Mouse (Mus musculus) layer of hippocampus, postnatal 14 days (tissue): ENCODE results near the gene Susd3. TPM values are rescaled to one million over a fixed set of nuclear protein-coding genes. Genes with fewer than 3 reads are reported as not detected.

Experiments used
- DNase-seq, 2 experiments: peaks; one replicate each; pipeline ENCODE4 v3.0.0; 2021 to 2022; ENCODE audit warnings: low spot score in 2 of 2, mixed read lengths in 1 of 2
- long read RNA-seq, 2 experiments: library from polyadenylated mRNA; stranded (forward); transcript quantifications; one replicate each; pipeline ENCODE4 v2.0.0; 2021
- total RNA-seq, 2 experiments: library from RNA; stranded (reverse); gene quantifications; 2 replicates each; pipeline ENCODE4 v1.2.3; 2021

The Susd3 gene
- 1 to 10 TPM; 2.6 to 3.7 TPM for total RNA-seq
- long read RNA-seq, experiment 1, partial matches to known transcripts, result 0 of 5 reads
- long read RNA-seq, experiment 1, other reads (novel, unspliced or antisense), result 1 of 5 reads
- long read RNA-seq, experiment 2, result 0 reads

GRCm38 (mm10) chr13:49248467-49248862, at the start of gene Susd3:
Gene Susd3, minus strand, starts transcription at chr13:49248706.
- no peak for DNase-seq

DNA sequence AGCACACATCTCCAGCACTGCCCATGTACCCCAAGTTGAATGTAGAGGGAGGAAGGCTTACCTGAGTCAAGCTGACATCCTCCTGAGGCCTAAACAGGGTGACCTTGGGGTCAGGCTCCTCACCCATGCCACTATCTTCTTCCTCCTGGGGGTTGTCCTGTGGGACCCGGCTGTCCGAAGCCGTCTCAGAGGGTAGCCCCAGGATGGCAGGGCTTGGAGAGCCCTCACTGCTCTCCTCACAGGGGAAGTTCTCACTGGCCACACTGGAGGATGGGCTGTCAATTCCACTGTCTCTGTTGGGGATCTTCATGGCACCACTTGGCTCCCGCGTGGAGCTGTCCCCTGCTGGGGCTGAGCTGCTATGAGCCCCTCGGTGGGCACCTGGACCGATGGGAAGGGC, 47.8 kb upstream of the Susd3 start:
- DNase-seq, result no peak

DNA sequence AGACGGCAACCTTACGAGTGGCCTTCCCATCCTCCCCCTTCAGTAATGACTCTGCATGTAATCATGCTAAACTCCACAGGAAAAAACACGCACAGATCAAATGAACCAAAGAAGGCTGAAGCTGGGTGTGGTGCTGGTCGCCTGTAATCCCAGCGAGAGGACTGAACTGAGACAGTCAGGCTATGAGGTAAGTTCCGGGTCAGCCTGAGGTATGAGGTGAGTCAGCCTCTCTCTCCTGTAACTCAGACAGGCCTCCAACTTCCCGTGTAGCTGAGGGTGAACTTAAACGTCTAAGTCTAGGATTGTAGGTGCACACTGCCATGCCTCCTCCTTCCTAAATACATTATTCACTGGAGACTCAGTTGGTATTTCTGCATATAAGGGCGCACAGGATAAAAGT, 45.6 kb upstream of the Susd3 start:
- no peak for DNase-seq

DNA sequence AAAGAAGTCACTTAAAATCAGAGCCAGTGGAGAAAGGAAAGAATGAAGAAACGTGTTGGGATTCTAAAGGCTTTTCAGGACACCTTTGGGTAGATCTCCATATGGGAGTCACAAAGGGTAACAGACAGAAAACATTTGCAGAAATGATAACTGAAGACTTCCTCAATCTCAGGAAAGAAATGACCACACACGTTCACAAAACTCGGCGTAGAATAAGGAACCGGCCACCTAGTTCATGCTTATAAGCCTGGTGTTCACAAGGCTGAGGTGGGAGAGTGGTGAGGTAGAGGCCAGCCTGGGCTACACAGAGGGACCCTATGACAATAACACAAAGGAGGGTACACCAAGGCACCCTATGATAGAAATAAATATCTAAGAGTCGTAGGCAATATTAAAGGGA, 43.4 kb upstream of the Susd3 start:
- no peak for DNase-seq

- no peak for DNase-seq
Measured at GRCm38 (mm10) chr13:49291398-49291797, 42.9 kb upstream of the Susd3 start.

DNA sequence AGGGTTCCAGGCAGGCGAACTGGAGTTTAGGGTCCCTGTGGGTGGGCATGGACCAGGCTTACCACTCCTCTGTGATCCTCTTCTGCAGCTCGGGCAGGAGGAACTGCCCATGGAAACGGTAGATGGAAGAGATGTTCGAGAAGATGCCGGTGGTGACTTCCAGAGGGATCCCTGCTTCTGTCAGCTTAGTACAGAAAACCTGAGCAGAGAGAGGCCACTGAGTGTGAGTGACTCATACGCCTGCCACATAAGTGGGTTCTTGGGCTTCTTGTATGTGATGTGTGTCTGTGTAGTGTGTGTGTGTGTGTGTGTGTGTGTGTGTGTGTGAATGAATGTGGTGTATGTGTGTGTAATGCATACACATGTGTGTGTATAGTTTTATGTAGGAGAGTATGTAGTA, 38.7 kb upstream of the Susd3 start:
- DNase-seq, result no peak

DNA sequence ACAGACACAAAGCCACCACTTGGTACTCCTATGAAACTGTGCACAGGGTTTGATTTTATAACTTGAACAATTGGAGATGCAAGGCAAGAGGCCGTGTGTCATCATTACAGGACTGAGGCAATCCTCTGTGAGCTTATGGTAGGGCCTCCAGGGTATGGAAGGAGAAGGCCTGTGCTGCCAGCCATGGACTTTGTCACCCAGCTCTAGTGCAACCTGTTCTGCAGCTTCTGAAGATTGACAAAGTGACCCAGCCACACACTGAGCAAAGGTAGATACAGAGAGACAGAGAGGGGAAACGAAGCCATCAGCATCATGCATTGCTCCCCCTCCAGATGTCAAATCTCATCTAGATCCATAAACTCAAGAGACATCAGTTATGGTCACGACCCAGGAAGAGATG, 38.2 kb upstream of the Susd3 start:
- DNase-seq, result no peak

DNA sequence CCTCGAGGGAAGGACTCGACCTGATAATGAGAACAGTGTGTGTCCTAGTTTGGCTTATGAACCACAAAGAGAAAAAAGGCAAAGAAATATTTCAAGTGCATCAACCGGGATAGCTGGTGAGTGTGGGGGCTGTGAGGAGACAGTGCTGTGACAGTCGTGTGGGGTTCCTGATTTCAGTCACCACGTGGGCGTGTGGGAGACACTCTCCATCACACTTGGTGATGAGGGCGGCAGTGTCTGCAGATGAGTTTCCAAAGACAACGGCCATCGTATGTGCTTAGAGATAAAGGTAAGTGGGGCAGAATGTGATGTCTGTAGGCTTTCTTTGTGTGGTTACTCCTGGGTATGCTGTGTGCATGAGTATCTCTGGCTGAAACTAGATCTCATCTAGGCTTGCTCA, 35.2 kb upstream of the Susd3 start:
- DNase-seq, result no peak

- no peak for DNase-seq
Measured at GRCm38 (mm10) chr13:49282168-49282567, 33.7 kb upstream of the Susd3 start.

GRCm38 (mm10) chr13:49271831-49272765, 23.6 kb upstream of the Susd3 start:
- no peak for DNase-seq

DNA sequence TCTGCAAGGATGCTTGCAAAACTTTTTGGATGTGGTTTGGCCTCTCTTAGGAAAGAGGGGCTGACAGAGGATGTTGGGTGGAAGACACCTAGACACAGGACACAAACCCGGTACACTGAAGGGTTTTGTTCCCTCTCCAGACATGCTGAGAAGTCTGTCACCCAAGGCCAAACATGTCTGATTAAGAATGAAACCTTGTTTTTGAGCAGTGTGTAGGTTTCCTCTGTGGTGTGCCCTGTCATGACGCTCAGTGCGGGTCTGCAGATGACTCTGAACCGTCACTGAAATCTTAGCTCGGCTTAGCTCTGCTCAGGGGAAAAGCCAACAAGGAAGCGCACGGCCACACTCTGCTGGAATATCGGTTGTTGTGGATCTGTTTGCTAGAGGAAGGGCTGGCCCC, 22.0 kb upstream of the Susd3 start:
- no peak for DNase-seq

- DNase-seq, result no peak
Measured at GRCm38 (mm10) chr13:49267645-49268044, 19.1 kb upstream of the Susd3 start.

DNA sequence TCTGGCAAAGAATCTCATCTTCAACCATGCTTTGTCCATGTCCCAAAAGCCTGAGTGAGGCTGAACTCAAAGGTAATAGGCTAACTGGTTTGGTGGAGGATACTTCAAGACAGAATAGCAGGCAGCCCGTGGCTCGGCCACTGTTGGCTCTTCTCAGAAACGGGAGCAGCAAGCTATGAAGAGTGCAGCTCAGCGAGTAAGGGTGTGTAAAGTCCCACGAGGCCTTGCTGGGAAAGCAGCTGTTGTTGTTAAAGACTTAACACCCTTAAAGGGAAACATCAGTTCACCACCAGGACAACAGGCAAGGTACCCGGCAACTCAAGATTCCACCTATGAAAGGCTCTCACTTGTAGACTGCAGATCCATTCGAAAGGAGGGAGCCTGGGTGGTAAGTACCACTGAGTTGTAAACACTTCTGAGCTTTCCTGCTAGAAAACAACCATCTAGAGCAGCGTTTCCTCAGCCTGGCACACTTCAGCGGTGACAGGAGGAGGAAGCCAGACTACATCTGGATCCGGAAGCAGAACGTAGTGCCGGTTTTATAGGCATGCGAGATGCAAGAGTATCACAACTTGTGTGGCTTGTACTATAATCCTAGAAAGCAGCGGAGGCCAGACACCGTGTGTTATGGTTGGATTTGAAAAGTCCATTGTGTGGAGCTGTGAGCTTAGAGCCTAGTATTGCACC, 11.7 kb upstream of the Susd3 start:
- no peak for DNase-seq

- DNase-seq, result no peak
Measured at GRCm38 (mm10) chr13:49257819-49258313, 9.4 kb upstream of the Susd3 start.

DNA sequence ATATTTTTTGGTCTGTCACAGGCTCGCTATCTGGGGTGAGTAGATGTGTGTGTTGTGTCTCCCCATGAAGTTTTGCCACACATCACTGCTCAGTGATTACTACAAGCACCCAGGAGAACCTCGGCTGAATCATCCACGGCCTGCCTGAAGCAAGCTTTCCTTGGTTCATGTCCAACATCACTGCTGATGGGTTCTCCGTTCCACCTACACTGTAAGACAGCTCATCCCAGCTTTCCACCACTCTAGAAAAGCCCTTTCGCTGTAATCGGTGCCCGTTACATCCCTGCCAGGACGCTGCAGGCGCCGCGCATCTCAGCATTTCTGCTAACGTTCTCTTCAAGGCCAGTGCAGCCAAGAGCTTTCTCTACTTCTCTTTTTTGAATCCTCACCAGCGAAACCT, 4.2 kb upstream of the Susd3 start:
- peak in 1 of 2 experiments; percentile 29 for DNase-seq

DNA sequence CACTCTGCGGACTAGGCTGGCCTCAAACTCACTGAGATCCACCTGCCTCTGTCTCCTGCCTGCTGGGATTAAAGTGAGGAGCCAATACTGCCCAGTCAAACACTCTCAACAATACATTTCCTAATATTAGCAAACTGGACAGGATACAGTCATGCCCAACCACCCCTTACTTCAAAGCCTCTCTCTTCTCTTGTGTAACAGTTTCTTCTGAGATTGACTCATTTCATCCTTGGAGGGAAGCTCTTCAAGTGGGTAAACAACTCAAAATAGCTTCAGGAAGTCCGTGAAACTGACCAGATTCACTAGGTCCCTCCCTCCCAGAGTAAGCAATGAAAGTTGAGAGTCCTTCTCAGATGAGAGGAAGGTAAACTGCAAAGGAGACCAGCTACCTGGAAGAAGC, 3.6 kb upstream of the Susd3 start:
- no peak for DNase-seq

DNA sequence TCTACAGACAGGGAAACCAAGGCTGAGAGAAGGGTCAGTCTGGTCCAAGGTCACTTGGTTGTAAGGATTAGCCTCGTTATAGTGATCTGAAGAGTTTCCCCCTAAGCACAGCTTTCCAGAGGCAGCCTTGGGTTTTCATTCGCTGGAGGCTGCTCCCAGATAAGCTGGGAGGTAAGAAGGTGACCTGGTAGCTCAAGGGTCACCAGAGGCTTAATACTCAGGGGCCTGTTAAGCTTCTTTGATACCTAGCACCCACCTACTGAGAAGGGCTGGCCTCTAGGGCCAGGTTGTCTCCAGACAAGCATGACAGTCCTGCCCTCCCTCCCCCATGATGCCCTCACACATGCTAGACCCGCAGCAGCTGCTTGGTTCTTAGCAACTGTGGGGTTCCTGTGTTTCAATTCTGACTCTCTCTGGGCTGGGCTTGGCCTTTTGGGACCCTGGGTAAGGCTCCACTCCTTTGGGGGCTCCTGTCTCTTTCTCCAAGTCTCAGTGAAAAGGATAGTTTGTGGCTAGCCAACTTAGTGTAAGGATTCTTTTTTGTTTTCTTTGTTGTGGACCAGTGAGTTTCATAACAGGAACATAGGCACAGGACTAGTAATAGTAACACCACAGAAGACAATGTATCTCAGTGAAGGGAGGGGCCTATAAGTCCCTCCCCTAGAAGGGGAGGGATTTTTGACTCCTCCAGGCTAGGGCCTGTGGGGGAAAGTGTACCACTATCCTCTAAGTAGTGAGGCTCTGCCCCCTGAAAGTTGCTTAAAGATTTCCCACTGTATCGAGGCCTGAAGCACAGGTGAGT, 2.4 kb upstream of the Susd3 start:
- no peak for DNase-seq

DNA sequence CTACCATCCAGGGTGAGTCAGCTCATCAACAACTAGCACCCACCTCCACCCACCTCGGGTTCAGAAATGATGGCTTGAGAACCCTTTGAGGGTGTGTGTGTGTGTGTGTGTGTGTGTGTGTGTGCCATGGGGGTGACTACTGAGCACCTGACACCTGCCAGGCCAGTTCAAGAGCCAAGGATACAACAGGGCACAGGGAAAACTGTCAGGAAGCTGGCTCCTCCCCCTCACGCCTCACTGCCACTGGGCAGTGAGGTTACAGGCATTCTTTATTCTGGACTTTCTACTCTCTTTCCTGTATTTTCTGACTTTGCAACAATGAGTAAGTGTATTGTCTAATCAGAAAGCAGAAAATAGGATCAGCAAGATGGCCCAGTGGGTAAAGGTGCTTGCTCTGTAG, 1.1 kb upstream of the Susd3 start:
- no peak for DNase-seq

DNA sequence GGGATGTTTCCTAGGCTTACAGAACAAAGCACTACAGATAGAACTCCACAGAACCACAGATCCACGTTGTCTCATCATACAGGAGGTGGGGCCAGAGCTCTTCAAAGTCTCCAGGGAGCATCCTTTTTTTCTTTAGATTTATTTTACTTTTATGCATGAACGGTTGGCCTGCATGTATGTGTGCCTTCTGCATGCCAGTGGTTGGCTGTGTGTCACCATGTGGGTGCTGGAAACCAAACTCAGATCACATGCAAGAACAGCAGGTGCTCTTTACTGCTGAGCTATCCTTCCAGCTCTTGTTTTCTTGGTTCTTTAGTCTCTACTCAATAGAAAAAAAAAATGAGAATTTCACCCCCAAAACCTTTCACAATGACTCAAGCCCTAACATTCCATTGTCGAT, 417 bp upstream of the Susd3 start:
- no peak for DNase-seq

DNA sequence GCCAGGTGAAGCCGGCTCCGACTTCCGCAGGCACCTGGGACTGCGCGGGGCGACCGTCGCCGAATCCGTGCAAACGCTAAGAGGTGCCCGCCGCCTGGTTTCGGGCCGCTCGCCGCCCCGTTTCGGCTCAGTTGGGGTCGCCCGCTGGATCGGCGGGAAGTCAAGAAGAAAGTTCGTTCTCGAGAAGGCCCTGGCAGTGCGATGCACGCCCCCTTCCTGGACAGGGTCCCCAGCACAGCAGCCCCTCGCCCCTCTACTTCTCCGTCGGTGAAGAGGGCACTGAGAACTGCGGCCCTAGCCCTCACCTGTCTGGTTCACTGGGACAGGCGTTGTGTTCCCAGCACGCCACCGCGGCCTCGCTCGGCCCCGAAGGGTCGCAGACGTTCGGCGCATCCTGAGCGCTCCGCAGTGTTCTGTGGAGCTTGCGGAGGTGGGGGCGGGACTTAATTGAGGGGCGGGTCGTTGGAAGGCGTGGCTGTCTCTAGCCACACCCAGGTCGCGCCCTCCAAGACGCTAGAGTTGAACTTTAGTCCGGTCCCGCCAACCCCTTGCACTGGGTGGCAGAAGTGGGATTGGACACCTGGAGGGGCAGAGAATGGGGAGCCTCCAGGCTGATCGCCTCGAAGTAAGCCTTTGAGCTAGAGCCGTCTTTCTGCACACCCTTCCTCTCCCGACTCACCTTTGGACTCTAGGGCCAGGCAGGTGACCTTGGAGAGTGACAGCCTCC, 603 bp downstream of the Susd3 start:
- no peak for DNase-seq
